Mouse (Mus musculus) myocyte (in vitro differentiated cells): Measurements from ENCODE around the gene Gm20388. TPM values are rescaled to one million over a fixed set of nuclear protein-coding genes. Genes with fewer than 3 reads are reported as not detected.

ENCODE experiments used
- H3K27me3 ChIP-seq: one replicate; pipeline ENCODE4 v1.6.1; 2011; ENCODE audit not compliant: control insufficient read depth, insufficient read depth, insufficient read length
- H3K36me3 ChIP-seq: one replicate; pipeline ENCODE4 v1.6.1; 2011; ENCODE audit not compliant: control insufficient read depth, insufficient read depth
- H3K4me2 ChIP-seq: one replicate; pipeline ENCODE4 v1.6.1; 2011; ENCODE audit warnings: low read depth, control low read depth
- H3K4me3 ChIP-seq: one replicate; pipeline ENCODE4 v1.5.1; 2011; ENCODE audit warnings: mild to moderate bottlenecking, control low read depth, moderate library complexity
- H3K79me2 ChIP-seq: one replicate; pipeline ENCODE4 v1.6.1; 2011; ENCODE audit not compliant: control insufficient read depth, insufficient read depth
- H3ac ChIP-seq: one replicate; pipeline ENCODE4 v1.6.1; 2011; ENCODE audit not compliant: control insufficient read depth, insufficient read length
- CEBPB ChIP-seq: IDR thresholded peaks from 2 replicates; pipeline ENCODE4 v1.6.1; 2011; ENCODE audit warnings: mild to moderate bottlenecking, moderate library complexity; ENCODE audit not compliant: poor library complexity, insufficient read depth, severe bottlenecking
- E2F4 ChIP-seq: IDR thresholded peaks from one replicate; pipeline ENCODE4 v1.6.1; 2011; ENCODE audit warnings: mild to moderate bottlenecking, control low read depth, moderate library complexity; ENCODE audit not compliant: insufficient read depth
- MAX ChIP-seq: IDR thresholded peaks from one replicate; pipeline ENCODE4 v1.6.1; 2011; ENCODE audit warnings: low read depth, mild to moderate bottlenecking, control low read depth
- MYOD1 ChIP-seq, 3 experiments: IDR thresholded peaks; one replicate each; pipeline ENCODE4 v1.6.1; 2011; ENCODE audit warnings: control low read depth in 2 of 3, low read depth in 2 of 3, mild to moderate bottlenecking in 2 of 3, moderate library complexity in 1 of 3; ENCODE audit not compliant: insufficient read length in 2 of 3, control insufficient read depth in 1 of 3
- MYOG ChIP-seq, 3 experiments: IDR thresholded peaks; one replicate each; pipeline ENCODE4 v1.6.1; 2011; ENCODE audit warnings: control low read depth in 2 of 3, low read depth in 2 of 3, mild to moderate bottlenecking in 2 of 3; ENCODE audit not compliant: insufficient read length in 2 of 3, control insufficient read depth in 1 of 3, insufficient read depth in 1 of 3
- POLR2A ChIP-seq: IDR thresholded peaks from one replicate; pipeline ENCODE4 v1.6.1; 2011; ENCODE audit warnings: low read depth, mild to moderate bottlenecking, control low read depth, moderate library complexity; ENCODE audit not compliant: insufficient read length
- POLR2AphosphoS2 ChIP-seq: IDR thresholded peaks from one replicate; pipeline ENCODE4 v1.6.1; 2011; ENCODE audit warnings: low read depth, control low read depth; ENCODE audit not compliant: insufficient read length
- REST ChIP-seq: IDR thresholded peaks from one replicate; pipeline ENCODE4 v1.6.1; 2011; ENCODE audit warnings: mild to moderate bottlenecking, control low read depth, moderate library complexity; ENCODE audit not compliant: insufficient read depth, insufficient read length
- SRF ChIP-seq: IDR thresholded peaks from one replicate; pipeline ENCODE4 v1.6.1; 2011; ENCODE audit warnings: low read depth; ENCODE audit not compliant: control insufficient read depth, insufficient read length
- TCF12 ChIP-seq: IDR thresholded peaks from one replicate; pipeline ENCODE4 v1.6.1; 2011; ENCODE audit warnings: mild to moderate bottlenecking, control low read depth; ENCODE audit not compliant: poor library complexity, insufficient read depth, severe bottlenecking
- TCF3 ChIP-seq: IDR thresholded peaks from one replicate; pipeline ENCODE4 v1.6.1; 2011; ENCODE audit warnings: low read depth, control low read depth; ENCODE audit not compliant: insufficient read length
- USF1 ChIP-seq: IDR thresholded peaks from one replicate; pipeline ENCODE4 v1.6.1; 2011; ENCODE audit warnings: low read depth, mild to moderate bottlenecking, control low read depth, moderate library complexity
- polyA plus RNA-seq: library from polyadenylated mRNA; unstranded; fragments of >200 nt; fragmentation: generic; extraction: Trizol; gene quantifications from one replicate; pipeline ENCODE4 v1.2.1, GENCODE M21; 2012; ENCODE audit warnings: missing spikeins

Gm20388 gene
- polyA plus RNA-seq, 1 experiment: 15.3 TPM

DNA sequence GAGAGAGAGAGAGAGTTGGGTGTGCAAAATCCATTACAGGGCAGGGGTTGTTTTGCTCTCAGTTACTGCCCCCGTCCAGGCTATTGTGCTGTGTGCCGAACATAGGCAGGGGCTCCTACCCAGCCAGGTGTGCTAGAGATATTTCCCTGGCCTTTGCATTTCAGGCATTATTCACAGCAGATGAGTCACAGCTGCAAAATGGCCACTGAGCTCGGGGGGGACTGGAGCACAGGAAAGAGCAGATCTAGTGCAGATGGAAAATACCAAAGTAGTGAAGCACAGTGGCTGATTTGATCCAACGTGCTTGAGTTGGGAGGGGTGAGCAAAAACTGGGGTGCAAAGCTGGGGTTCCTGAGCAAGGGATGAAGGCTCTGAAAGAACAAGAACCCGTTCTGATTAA lies 210.3 kb downstream of the Gm20388 start:
- TF ChIP-seq E2F4 (no peak), MYOD1 (IDR thresholded peaks at IDR 0.05; ENCODE audit: control insufficient read depth in 1 of 3, insufficient read length in 2 of 3, low read depth in 2 of 3) (no peak), USF1 (no peak), TCF3 (no peak), MYOG (IDR thresholded peaks at IDR 0.05; ENCODE audit: control insufficient read depth in 1 of 3, insufficient read depth in 1 of 3, insufficient read length in 2 of 3, low read depth in 2 of 3) (no peak), TCF12 (no peak), REST (no peak), POLR2A (no peak), POLR2AphosphoS2 (no peak), MAX (no peak), SRF (no peak)
- H3K27me3 ChIP-seq: no peaks in the 10 kb centered on the region
- H3K79me2 ChIP-seq: no peaks in the 10 kb centered on the region
- H3K36me3 ChIP-seq: no peaks in the 10 kb centered on the region
- no peak overlapping the region for H3ac ChIP-seq
- no peak overlapping the region for H3K4me3 ChIP-seq
- no peak overlapping the region for H3K4me2 ChIP-seq

DNA sequence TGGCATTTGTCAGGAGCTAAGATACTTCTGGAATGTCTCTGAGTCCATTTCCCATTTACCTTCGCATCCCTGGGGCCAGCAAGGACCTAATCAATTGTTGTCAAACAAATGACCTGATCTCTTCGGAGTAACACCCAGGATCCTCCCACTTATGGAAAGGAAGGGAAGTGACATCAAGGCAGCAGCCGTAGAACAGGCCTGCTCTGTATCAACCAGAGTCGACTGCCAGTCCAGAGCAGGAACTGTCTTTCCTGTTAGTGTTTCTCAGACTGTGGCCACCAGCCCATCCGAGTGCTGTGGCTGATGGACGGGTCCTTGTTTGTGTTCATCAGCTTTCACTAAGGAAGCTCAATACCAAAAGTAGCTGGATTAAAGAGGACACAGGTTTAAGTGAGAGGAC lies 213.6 kb downstream of the Gm20388 start:
- Histone ChIP-seq H3K79me2 (no peaks in the 10 kb centered on the region), H3ac (no peak overlapping the region), H3K27me3 (no peaks in the 10 kb centered on the region), H3K4me2 (no peak overlapping the region), H3K36me3 (no peaks in the 10 kb centered on the region), H3K4me3 (no peak overlapping the region)
- TF ChIP-seq MAX (no peak), USF1 (no peak), E2F4 (no peak), POLR2AphosphoS2 (no peak), TCF3 (no peak), MYOG (IDR thresholded peaks at IDR 0.05; ENCODE audit: control insufficient read depth in 1 of 3, insufficient read depth in 1 of 3, insufficient read length in 2 of 3, low read depth in 2 of 3) (no peak), CEBPB (no peak), TCF12 (no peak), MYOD1 (IDR thresholded peaks at IDR 0.05; ENCODE audit: control insufficient read depth in 1 of 3, insufficient read length in 2 of 3, low read depth in 2 of 3) (no peak), SRF (no peak), POLR2A (no peak), REST (no peak)

DNA sequence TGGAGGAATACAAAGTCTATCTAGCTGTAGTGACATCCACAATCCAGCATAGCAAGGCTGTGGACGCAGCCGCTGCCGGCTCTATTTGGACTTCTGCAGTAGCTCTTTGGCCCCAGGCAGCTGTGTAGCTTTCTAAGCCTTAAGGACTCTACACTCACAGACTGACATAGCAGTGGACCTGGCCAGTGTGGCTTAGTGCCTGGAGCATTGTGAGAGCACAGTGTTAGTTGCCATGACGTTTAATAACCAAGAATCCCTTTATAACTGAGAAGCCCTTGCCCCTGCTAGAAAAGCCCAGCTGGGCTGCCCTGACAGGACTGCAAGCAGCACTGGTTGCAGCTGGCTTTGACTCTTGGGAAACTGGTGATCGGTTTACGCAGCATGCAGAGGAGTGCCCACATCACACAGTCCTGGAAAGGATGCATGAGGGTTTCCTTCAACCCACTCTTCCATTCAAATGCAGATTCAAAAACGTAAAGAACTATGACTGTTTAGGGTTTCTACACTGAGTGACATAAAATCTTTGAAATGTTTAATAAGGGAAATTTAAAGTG lies 214.3 kb downstream of the Gm20388 start:
- no peak for TF ChIP-seq POLR2A
- TF ChIP-seq TCF3: no peak
- TF ChIP-seq MAX: no peak
- peak in 1 of 3 experiments; percentile 34 for TF ChIP-seq MYOD1 (IDR thresholded peaks at IDR 0.05; ENCODE audit: control insufficient read depth in 1 of 3, insufficient read length in 2 of 3, low read depth in 2 of 3)
- Histone ChIP-seq H3K4me3 (no peak overlapping the region), H3K4me2 (no peak overlapping the region), H3K27me3 (no peaks in the 10 kb centered on the region), H3ac (no peak overlapping the region), H3K79me2 (no peaks in the 10 kb centered on the region), H3K36me3 (no peaks in the 10 kb centered on the region)

DNA sequence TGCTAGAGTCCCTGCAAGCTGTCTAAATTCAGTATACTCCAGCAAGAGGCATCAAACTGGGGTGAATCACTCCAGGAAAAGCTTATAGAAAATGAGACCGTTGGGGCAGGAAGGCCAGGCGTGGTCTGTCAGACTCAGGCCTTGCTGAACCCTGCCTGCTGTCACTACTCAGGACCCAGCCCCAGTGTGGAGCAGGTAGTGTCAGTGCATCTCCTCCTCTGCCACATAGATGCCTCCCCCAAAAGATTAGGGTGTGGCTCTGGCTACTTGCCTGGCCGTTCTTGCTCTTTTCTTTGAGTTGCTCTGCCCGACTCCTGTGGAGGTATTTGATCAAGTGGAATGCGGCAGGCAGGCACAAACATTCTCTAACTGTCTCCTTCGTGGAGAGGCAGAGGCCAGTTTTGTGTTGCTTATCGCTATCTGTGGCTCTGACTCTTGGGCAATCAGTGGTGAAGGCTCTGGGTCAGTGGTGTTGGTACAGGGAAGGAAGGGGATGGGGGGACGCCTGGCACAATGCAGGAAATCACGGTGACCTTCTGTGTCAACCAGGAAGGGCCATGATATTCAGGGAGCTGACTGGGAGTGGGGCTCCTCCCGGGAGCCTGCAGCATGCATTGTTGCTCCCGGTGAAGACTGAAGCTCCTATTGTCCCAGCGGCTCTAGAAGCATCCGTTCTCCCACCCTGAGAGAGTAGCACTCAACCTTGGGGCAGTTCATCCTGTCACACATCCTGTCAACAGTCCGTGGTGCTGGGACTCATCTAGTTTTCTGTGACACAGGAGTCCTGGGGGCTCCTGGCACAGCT lies 215.9 kb downstream of the Gm20388 start:
- H3K4me2 ChIP-seq: no peak overlapping the region
- no peaks in the 10 kb centered on the region for H3K79me2 ChIP-seq
- no peak overlapping the region for H3ac ChIP-seq
- H3K4me3 ChIP-seq: no peak overlapping the region
- no peaks in the 10 kb centered on the region for H3K27me3 ChIP-seq
- H3K36me3 ChIP-seq: no peaks in the 10 kb centered on the region
- TF ChIP-seq MYOG (IDR thresholded peaks at IDR 0.05; ENCODE audit: control insufficient read depth in 1 of 3, insufficient read depth in 1 of 3, insufficient read length in 2 of 3, low read depth in 2 of 3) (no peak), SRF (no peak), CEBPB (no peak), REST (no peak), TCF12 (no peak), POLR2AphosphoS2 (no peak), E2F4 (no peak), POLR2A (no peak), TCF3 (no peak), MAX (no peak), MYOD1 (IDR thresholded peaks at IDR 0.05; ENCODE audit: control insufficient read depth in 1 of 3, insufficient read length in 2 of 3, low read depth in 2 of 3) (no peak), USF1 (no peak)

DNA sequence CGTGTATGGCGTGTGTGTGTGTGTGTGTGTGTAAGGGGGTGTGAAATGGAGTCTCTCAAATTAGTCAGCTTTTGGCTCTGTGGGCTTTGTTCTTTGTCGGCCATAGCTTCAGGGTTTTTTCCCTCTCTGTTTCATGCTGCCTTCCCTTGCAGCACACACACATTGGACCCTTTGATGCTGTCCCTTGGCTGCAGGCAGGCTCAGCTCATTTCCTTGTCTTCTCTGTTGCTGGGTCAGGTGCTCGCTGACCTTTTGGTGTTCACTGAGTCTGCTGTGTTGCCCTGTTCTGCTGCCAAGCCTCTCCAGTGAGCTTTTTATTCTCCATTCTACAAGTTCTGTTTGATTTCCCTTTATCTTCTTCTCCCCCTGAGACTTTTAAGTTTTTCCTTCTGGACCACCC lies 218.9 kb downstream of the Gm20388 start:
- Histone ChIP-seq H3K79me2 (no peaks in the 10 kb centered on the region), H3K4me3 (no peak overlapping the region), H3K4me2 (no peak overlapping the region), H3K36me3 (no peaks in the 10 kb centered on the region), H3K27me3 (no peaks in the 10 kb centered on the region), H3ac (no peak overlapping the region)
- TF ChIP-seq POLR2AphosphoS2 (no peak), REST (no peak), E2F4 (no peak)
